Mouse (Mus musculus): ENCODE results near the gene Agbl4. TPM values are rescaled to one million over a fixed set of nuclear protein-coding genes. Genes with fewer than 3 reads are reported as not detected.

Gene Agbl4
- 0.07 and 0.36 TPM in 2 replicates for polyA plus RNA-seq (2015; fragmentation: Nextera tagmentation; extraction: Ambion mirVana)

DNA sequence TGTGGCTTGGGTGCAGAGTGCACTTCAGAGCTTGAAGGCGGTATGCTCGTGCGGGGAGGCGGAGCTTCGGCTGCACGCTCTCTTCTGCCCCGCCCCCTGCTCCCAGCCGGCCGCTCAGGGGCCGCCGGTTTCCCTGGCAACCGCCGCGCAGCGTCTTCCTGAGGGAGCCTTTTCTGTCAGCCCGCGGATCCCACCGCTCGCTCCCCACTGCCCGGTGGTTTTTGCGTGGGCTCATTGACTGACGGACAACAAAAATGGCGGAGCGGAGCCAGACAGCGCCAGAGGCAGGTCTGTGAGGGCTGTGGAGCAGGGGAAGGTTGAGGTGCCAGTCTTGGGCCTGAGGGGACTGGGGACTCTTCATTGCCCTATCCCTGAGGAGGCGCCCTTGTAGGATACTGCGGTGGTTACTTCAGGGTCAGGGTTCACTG is at the start of gene Agbl4:
Agbl4 (plus strand) TSS at position 44 of the 428 bp plus-strand sequence.

DNA sequence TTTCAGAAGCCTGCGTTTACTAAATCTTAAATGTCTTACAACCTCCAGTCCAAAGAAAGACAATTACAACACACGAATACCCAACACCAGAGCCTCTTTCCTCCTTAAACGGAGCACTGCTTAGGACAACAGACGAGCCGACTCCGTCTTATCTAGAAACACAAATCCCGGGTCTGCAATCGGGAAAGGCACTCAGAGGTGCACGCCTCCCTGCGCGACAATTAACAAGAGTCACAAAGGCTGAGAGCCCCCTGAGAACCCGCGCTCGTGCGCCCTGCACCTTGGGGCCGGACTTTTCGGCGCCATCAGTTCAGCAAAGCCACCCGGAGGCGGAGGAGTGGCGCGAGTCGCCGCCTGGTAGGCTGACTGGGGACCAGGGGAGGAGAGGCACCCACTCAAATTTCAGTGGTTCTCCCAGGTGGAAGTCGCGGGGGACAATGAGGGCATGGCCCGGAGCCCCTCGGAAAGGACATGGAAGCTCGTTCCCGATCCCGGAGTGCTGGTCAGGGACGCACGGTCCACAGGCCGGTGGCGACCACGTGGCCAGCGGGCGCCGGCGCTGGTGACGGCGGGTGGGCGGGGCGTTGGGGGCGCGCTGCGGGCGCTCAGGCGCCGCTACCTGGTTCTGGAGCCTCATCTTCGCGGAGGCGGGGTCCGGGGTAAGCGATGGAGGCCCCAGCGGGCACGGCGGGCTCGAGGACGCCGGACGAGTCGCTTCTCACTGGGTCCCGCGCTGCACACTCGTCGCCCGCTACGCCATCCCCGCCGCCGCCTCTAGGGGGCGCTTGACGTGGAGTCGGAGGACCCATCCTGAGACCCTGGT is 46.1 kb upstream of the Agbl4 start, which contains the start of gene Elavl4:
Elavl4 (minus strand) TSS at position 732 of the 823 bp plus-strand sequence.

DNA sequence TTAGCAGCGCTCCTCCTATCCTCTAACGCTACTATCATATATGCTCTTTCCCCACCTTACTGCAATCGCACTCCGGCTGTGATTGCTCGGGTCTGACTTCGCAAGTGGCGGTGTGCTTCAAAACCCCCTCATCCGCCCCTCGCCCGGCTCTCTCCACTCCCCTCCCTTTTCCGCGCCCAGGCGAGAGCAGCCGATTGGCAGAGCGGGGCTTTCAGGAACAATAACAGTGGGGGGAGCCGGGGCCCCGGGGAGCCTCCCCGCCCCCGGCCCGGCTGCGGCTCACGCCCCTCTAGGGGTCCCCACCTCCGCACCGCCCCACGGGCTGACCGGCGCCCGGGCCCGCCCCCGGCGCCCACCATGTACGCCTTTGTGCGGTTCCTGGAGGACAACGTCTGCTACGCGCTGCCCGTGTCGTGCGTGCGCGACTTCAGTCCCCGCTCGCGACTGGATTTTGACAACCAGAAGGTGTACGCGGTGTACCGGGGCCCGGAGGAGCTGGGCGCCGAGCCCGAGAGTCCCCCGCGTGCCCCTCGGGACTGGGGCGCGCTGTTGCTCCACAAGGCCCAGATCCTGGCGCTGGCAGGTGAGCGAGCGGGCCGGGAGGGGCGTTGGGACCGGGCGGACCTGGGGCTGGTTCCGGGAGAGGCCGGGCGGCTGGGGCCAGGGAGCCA is 1017.5 kb downstream of the Agbl4 start, which contains the start of gene Bend5:
Bend5 (plus strand) TSS at position 189 of the 671 bp plus-strand sequence.

Other genes starting within 250 kb of the Agbl4 start
- gene Elavl4, start 45.8 kb upstream of the Agbl4 start, polyA plus RNA-seq (2015; fragmentation: Nextera tagmentation; extraction: Ambion mirVana) = 0.58 and 1.5 TPM in 2 replicates